Mouse (Mus musculus) right cerebral cortex, adult 2 months (tissue): ENCODE results near the gene Pde6g.

ENCODE experiments used
- DNase-seq, 2 experiments: peaks; one replicate each; pipeline ENCODE4 v3.0.0; 2021 to 2022; ENCODE audit warnings: low spot score in 2 of 2

Pde6g gene

DNA sequence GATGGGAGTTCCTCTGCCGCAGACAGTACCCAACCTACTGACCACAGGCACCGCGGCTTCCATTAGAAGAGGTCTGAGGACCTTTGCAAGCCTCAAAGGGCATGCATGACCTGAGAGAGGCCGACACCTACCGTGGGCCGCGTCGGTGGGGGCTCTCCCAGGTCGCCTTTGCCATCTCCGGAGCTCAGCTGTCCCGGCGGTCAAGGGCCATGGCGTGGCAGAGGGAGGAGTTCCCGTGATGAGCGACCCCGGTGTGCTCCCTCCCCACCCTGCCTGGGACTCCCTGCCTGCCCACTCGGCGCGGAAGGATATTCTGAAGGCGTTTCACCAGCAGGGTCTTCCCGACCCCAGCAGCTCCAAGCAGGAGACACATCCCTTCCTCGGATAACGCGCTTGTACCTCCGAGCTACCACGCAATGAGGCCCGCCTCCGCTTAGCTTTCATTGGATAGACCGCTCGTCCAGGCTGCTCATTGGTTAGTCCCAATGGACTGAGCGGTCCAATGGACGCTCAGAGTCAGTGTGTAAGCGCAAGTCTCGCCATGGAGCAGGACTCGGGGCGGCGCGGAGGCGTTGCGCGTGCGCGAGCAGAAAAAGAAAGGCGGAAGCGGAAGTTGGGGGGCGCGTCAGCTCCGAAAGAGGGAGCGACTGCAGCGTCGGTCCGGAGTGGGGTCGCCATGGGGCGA lies 13.9 kb upstream of the Pde6g start, which contains the start of gene Arl16:
Gene Arl16 (minus strand): TSS at position 557 of the 685 bp plus-strand sequence.
- peak; percentile 95 to 96 for DNase-seq

GRCm38 (mm10) chr11:120465521-120465920 lies 12.2 kb upstream of the Pde6g start:
- no peak for DNase-seq

DNA sequence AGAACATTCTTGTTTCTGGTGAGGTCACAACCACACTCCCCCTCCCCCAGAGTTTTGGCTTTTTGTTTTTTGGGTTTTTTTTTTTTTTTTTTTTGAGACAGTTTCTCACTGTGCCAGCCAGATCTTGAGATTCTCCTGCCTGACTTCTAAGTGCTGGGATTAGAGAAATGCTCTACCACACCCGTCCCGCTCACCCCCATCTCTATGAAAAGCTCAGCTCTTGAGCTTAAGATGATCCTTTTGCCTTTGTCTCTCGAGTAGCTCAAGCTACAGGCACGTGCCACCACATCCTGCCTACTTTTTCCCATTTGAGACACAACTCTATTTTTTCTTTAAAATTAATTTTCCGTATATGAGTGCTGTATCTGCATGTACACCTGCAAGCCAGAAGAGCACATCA lies 11.1 kb upstream of the Pde6g start:
- no peak for DNase-seq

- no peak for DNase-seq
These were observed 10.2 kb upstream of the Pde6g start for GRCm38 (mm10) chr11:120463536-120463935.

GRCm38 (mm10) chr11:120458847-120459597 lies 5.7 kb upstream of the Pde6g start:
- DNase-seq: no peak

GRCm38 (mm10) chr11:120457772-120458751 lies 4.8 kb upstream of the Pde6g start, which contains the start of the genes Oxld1 and Ccdc137:
Gene Oxld1, minus strand, starts transcription at chr11:120458068.
Gene Ccdc137, plus strand, starts transcription at chr11:120458115.
- DNase-seq: peak; percentile 75 to 84

DNA sequence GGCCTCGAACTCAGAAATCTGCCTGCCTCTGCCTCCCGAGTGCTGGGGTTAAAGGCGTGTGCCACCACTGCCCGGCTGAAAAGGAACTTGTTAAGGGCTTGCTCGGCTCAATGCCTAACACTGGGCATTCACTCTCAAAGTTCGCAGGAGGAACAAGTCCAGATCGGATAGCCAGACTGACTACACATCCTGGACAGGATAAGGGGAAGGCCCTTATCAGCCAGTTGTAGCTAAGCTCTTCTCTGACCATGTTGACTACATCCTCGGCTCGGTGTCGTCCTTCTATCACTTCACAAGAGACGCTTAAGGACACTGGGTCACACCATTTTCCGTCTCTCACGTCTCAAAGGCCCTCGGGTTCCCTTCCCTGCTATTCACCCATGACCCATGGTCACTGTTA lies 4.1 kb upstream of the Pde6g start:
- DNase-seq: no peak

GRCm38 (mm10) chr11:120455413-120455812 lies 2.1 kb upstream of the Pde6g start:
- DNase-seq: no peak

GRCm38 (mm10) chr11:120454965-120455364 lies 1.7 kb upstream of the Pde6g start:
- no peak for DNase-seq

- no peak for DNase-seq
These were observed 1.1 kb downstream of the Pde6g start for GRCm38 (mm10) chr11:120452246-120452645.

DNA sequence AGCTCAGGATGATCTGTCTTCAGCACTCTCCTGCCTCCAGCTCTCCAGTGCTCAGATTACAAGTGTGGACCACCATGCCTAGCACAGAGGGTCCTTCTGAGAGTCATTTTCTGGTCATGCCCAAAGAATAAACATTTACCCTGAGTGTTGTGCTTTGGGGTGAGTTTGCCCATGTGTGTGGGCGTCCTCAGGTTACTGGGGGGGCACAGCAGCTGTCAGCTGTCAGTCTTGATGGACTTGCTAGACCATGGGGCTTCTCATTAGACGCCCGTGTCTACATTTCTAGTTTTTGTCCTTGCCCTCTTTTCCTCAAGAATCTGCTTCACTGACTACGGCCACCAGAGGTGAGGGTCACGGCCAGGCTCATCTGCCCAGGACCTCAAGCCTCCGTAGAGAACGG lies 6.1 kb downstream of the Pde6g start:
- no peak for DNase-seq

- no peak for DNase-seq
These were observed 7.8 kb downstream of the Pde6g start for GRCm38 (mm10) chr11:120445475-120445874.

GRCm38 (mm10) chr11:120444106-120444505 lies 9.2 kb downstream of the Pde6g start:
- DNase-seq: no peak

- no peak for DNase-seq
These were observed 10.5 kb downstream of the Pde6g start for GRCm38 (mm10) chr11:120442765-120443280.

GRCm38 (mm10) chr11:120442344-120442743 lies 11.0 kb downstream of the Pde6g start, which contains the start of gene Tspan10:
Gene Tspan10, plus strand, starts transcription at chr11:120442644.
- no peak for DNase-seq

- DNase-seq: no peak
These were observed 15.4 kb downstream of the Pde6g start for GRCm38 (mm10) chr11:120437857-120438385.

- DNase-seq: peak; percentile 84
These were observed 16.0 kb downstream of the Pde6g start, which contains the start of gene Nploc4 for GRCm38 (mm10) chr11:120437152-120437856. Gene Nploc4, minus strand, starts transcription at chr11:120437708.

DNA sequence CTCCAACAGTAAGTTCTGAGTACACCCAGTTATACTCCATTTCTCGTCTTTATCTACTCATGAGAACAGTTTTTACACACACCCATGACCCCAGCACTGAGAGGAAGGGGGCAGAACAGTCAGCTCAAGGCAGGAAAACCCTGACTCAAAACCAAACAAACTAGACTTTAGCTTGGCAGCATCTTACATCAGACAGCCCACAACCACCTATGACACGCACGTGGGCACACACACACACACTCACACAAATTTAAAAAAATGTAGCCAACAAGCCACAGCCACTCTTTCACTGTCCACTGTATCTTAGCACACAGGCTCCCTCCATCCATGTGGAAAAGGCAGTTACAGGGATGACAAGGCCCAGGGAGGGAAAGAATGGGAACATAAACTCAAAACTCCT lies 26.6 kb downstream of the Pde6g start:
- DNase-seq: no peak

DNA sequence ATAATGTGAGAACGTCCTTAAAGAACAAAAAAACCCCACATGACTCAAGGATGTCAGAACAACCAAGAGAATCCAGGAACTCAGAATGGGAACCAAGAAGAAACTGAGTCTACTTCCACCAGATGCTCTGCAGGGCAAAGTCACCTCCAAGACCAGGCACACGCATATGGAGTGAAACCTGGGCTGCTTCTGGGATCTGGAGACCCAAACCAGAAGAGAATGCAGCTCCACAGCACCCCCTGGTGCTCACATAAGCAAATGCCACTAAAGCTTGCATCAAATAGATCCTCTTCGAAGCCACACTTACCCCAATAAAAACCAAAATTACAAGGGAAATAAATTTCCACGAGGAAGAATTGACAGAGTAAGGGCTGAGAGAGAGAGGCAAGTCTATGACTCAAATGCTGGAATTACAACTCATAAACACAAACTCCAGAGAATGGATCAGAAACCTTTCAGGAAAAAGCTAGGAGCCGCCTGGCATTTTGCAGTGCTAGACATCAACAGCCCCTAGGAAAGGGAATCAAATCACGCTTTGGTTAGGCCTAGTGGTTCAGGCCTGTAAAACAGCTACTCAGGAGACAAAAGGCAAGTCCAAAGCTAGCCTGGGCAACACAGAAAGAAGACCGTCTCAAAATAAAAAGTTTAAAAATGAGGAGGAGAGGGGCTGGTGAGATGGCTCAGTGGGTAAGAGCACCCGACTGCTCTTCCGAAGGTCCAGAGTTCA lies 29.6 kb downstream of the Pde6g start:
- DNase-seq: peak; percentile 68 to 71
